Mouse (Mus musculus) spleen, adult 2 months (tissue): ENCODE results near the gene Mybpc2.

Experiments used
- CTCF ChIP-seq: fragments of 200-500 bp; IDR thresholded peaks from 2 replicates; pipeline ENCODE4 v1.5.1; 2011; ENCODE audit warnings: mild to moderate bottlenecking, inconsistent platforms; ENCODE audit not compliant: insufficient read depth, insufficient read length, insufficient replicate concordance; ENCODE audit errors: extremely low read depth
- POLR2A ChIP-seq: fragments of 200-500 bp; IDR thresholded peaks from 2 replicates; pipeline ENCODE4 v1.6.1; 2011; ENCODE audit warnings: low read depth, low read length, inconsistent platforms

DNA sequence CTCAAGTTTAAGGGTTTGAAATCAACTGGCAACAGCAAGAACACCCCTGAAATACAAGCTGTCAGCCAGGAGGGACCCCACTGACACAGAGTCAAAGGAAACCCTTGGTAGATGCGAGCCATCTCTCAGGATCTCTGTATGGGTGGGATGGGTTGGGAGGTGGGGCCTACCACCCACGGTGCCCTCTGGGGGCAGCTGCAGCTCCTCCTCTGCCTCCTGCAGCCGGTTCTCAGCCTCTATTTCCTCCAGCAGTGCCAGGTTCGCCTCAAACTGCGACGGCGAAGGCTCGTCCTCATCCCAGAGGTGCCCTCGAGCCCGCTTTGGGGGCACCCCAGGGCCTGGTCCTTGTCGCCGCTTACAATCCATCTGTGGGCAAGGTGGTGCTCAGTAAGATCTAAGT lies 18.6 kb upstream of the Mybpc2 start:
- TF ChIP-seq CTCF, result no peak
- TF ChIP-seq POLR2A, result no peak
